Mouse (Mus musculus): ENCODE data around the gene Mau2.

Mau2 gene

DNA sequence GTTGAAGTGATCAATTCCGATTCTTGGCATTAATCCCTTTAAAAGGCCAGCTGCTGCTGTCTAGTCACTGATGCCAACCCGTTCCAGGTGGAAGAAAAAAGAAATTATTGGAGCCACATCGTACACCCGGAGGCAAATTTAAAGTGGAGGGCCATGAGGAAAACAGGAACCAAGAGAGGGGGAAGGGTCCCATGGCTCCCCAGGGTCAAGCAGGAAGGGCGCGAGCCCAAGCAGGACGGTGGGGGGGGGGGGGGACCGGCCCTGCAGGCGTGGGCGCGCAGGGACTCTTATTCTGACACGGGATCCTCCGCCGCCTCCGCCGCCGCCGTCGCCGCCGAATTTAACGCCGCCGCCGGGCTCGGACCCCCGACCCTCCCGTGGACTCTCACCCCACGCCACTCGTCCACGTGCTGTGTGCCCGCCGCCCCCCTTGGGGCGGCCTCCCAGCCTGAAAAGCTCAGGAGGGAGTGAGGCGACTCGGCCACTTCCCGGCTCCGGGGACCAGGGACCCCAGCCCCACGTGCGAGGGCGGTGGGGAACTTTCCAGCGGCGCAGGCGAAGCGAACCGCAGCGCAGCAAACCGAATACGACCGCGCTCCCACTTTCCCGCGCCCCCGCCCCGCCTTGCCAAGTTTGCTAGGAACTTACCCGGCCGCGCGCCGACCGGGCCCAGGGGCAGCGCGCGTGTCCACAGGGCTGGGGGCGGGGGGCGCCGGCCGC lies 68.9 kb downstream of the Mau2 start:
- peak; percentile 71 for DNase-seq (ENCODE audit: low read depth)

DNA sequence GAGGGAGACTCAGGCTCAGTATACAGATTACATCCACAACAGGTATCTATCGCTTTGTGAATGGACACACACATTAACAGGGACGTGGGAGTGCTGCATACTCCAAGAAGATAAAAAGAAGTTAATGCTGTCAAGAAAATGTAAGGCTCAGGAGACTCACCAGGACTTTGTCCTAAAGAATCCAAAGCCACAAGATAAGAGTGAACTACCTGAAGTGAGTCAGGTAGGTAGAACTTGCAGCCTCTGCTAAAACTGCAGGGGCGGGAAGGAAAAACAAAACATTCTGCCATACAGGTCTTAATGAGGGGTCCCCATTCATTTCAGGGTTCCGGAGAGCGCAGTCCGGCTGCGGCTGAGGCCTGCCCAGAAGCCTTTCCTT lies 69.5 kb downstream of the Mau2 start:
- no peak for DNase-seq (ENCODE audit: low read depth)

DNA sequence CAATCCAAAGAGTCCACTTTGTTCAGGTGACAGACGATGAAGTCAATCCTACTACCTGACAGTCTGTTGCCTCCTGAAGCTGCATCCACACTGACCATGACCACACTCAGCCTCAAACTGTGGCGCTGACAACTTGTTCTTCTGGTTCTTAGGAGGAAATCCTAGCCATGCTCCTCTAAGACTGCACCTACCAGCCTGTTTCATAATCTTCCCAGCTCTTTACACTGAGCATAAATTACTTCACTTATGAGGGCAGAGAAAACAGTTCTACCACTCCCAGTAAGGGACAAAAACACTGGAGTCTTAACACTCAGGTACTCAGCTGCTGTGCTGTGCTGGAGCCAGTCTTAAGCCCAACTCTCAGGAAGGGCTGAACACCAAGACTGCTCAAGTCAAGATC lies 71.7 kb downstream of the Mau2 start:
- no peak for DNase-seq (ENCODE audit: low read depth)

DNA sequence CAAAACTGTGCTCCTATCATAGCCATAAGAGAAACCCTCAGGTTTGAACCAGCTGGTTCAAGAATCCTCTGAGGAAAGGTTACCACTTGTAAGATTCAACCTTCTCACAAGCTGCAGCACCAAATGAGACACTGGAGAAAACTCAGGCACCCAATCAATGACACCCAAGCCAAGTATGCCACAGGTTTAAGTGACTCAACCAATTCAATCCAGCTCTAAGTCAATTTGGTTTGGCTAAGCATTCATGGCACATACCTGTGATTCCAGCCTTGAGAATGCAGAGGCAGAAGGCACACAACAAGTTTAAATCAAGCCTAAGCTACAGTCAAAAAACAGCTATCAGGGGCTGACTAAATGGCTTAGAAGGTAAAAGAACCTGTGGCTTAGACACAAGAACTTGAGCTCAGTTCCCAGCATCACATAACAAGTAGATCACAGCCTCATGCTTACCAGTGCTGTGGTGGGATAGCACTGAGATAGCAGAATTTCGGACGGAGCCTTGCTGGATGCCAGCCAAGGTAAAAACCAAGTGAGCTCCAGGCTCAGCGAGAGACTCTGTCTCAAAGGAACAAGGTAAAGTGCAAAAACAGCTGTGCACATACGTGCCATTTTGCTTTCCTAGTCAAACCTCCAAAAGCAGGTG lies 75.1 kb downstream of the Mau2 start:
- DNase-seq (ENCODE audit: low read depth): peak; percentile 42

Data from NIH3T3 (cell line).